Comparison of ENCODE assay signal across 15 mouse cellular contexts in genomic region chrX:11964428-11964827, GRCm38 (mm10).
"Had no signal": no experiment of that assay in that cellular context is flagged by ENCODE, and none has a peak within 500 bp of the region (broad histone marks: within the 10 kb centered on the region; RNA-seq: fewer than 3 reads in every experiment).

No protein-coding gene starts in this region.

- H3K27me3 ChIP-seq: lung, embryonic 15.5 days; midbrain, embryonic 13.5 days; midbrain, embryonic 15.5 days; neural tube, embryonic 12.5 days; stomach, embryonic 15.5 days had no signal

- H3K4me1 ChIP-seq: lung, embryonic 15.5 days; midbrain, embryonic 13.5 days; midbrain, embryonic 15.5 days; neural tube, embryonic 12.5 days; stomach, embryonic 15.5 days had no signal

- H3K27ac ChIP-seq: lung, embryonic 15.5 days; macrophage; midbrain, embryonic 13.5 days; midbrain, embryonic 15.5 days; neural tube, embryonic 12.5 days; stomach, embryonic 15.5 days; stomach, postnatal 0 days had no signal

- H3K36me3 ChIP-seq: lung, embryonic 15.5 days; midbrain, embryonic 13.5 days; midbrain, embryonic 15.5 days; neural tube, embryonic 12.5 days; stomach, embryonic 15.5 days had no signal

- H3K9me3 ChIP-seq: lung, embryonic 15.5 days; megakaryocyte, embryonic 14.5 days; midbrain, embryonic 13.5 days; midbrain, embryonic 15.5 days; neural tube, embryonic 12.5 days; stomach, embryonic 15.5 days had no signal

- H3K9ac ChIP-seq: lung, embryonic 15.5 days; midbrain, embryonic 13.5 days; midbrain, embryonic 15.5 days; neural tube, embryonic 12.5 days; stomach, embryonic 15.5 days had no signal

- H3K4me3 ChIP-seq: lung, embryonic 15.5 days; megakaryocyte, embryonic 14.5 days; midbrain, embryonic 13.5 days; midbrain, embryonic 15.5 days; neural tube, embryonic 12.5 days; stomach, embryonic 15.5 days had no signal

- DNase-seq: lung, adult 2 months; lung, postnatal 14 days; lung, postnatal 36 days; right cerebral cortex, postnatal 14 days; thymus, adult 2 months; thymus, postnatal 25 days; thymus, postnatal 4 days had no signal
